Comparison of ENCODE assay signal across 16 mouse cellular contexts in genomic region chr9:74849979-74850780, GRCm38 (mm10). TPM values are rescaled to one million over a fixed set of nuclear protein-coding genes. Genes with fewer than 3 reads are reported as not detected.
DNase-seq lines count a peak whose midpoint lies in the region; ATAC-seq lines count a peak whose summit lies in the region.
"Had no signal": no experiment of that assay in that cellular context is flagged by ENCODE, and none has a peak within 500 bp of the region (broad histone marks: within the 10 kb centered on the region; RNA-seq: fewer than 3 reads in every experiment).

No protein-coding gene starts in this region.

- no peaks in the 10 kb centered on the region for H3K9me3 ChIP-seq in intestine, embryonic 14.5 days (ENCODE audit: control insufficient read depth, low read length)
- H3K9me3 ChIP-seq in intestine, embryonic 16.5 days (ENCODE audit: control insufficient read depth, low read length) = no peaks in the 10 kb centered on the region
- H3K9me3 ChIP-seq in embryonic facial prominence, embryonic 14.5 days (ENCODE audit: control insufficient read depth, low read length) = no peaks in the 10 kb centered on the region
- no peaks in the 10 kb centered on the region for H3K9me3 ChIP-seq in liver, embryonic 16.5 days (replicated peaks; ENCODE audit: control insufficient read depth, low read length)
- no peaks in the 10 kb centered on the region for H3K9me3 ChIP-seq in neural tube, embryonic 13.5 days
- H3K9me3 ChIP-seq: kidney, embryonic 15.5 days; limb, embryonic 13.5 days had no signal

- 12% methylated on average over 12 of the region's 12 CpGs for WGBS in intestine, embryonic 14.5 days
- 21% methylated on average over 12 of the region's 12 CpGs for WGBS in intestine, embryonic 16.5 days
- 3% methylated on average over 12 of the region's 12 CpGs for WGBS in embryonic facial prominence, embryonic 14.5 days
- 7% methylated on average over 12 of the region's 12 CpGs for WGBS in liver, embryonic 16.5 days (ENCODE audit: insufficient replicate concordance)
- WGBS in neural tube, embryonic 13.5 days = 4% methylated on average over 12 of the region's 12 CpGs

- DNase-seq in intestine, embryonic 14.5 days (ENCODE audit: low spot score) = peak; percentile 67
- no peak for DNase-seq in embryonic facial prominence, embryonic 14.5 days (ENCODE audit: low spot score)
- no peak for DNase-seq in spleen, postnatal 4 days (ENCODE audit: low spot score in 2 of 2)
- DNase-seq in ovary, adult 18-20 months (ENCODE audit: low spot score) = no peak
- DNase-seq in left cerebral cortex, postnatal 25 days (ENCODE audit: low spot score in 2 of 2) = no peak
- DNase-seq: gastrocnemius, postnatal 25 days; lung, postnatal 36 days had no signal

- intact Hi-C loops in left cerebral cortex, postnatal 25 days (cut with DNase I) = loop anchor here (2.0 to 5.0 kb wide), 2 partner anchors 15 to 318 kb away; no protein-coding TSS in a partner anchor

- ATAC-seq in intestine, embryonic 14.5 days (replicated peaks; ENCODE audit: low FRiP score, low TSS enrichment, low read depth) = no peak
- no peak for ATAC-seq in intestine, embryonic 16.5 days
- no peak for ATAC-seq in embryonic facial prominence, embryonic 14.5 days (ENCODE audit: low read depth)
- no peak for ATAC-seq in liver, embryonic 16.5 days (ENCODE audit: low read depth)
- no peak for ATAC-seq in neural tube, embryonic 13.5 days (ENCODE audit: low read depth)
- ATAC-seq: CD4-positive, CD25-positive, alpha-beta regulatory T cell, adult 4 months; Patski had no signal

- no peak overlapping the region for H3K4me3 ChIP-seq in intestine, embryonic 14.5 days (ENCODE audit: low read depth, low read length)
- no peak overlapping the region for H3K4me3 ChIP-seq in intestine, embryonic 16.5 days (ENCODE audit: low read length)
- H3K4me3 ChIP-seq in embryonic facial prominence, embryonic 14.5 days (ENCODE audit: low read depth, low read length) = 0 out of 2 replicates have a peak overlapping the region, but pooled peaks have one; percentile 40
- no peak overlapping the region; the same call in 1 of the 2 replicates for H3K4me3 ChIP-seq in liver, embryonic 16.5 days (ENCODE audit: low read depth, low read length)
- peak overlapping the region; percentile 39; the same call in 1 of the 2 replicates for H3K4me3 ChIP-seq in neural tube, embryonic 13.5 days

- H3K36me3 ChIP-seq in intestine, embryonic 14.5 days (ENCODE audit: control insufficient read depth, insufficient read depth, low read length) = no peaks in the 10 kb centered on the region
- no peaks in the 10 kb centered on the region for H3K36me3 ChIP-seq in intestine, embryonic 16.5 days (ENCODE audit: control insufficient read depth, insufficient read depth, low read length)
- no peaks in the 10 kb centered on the region for H3K36me3 ChIP-seq in embryonic facial prominence, embryonic 14.5 days (ENCODE audit: control insufficient read depth, insufficient read depth, low read length)
- no peaks in the 10 kb centered on the region for H3K36me3 ChIP-seq in liver, embryonic 16.5 days (ENCODE audit: control insufficient read depth, insufficient read depth)
- H3K36me3 ChIP-seq in neural tube, embryonic 13.5 days = no peaks in the 10 kb centered on the region
- H3K36me3 ChIP-seq: kidney, embryonic 15.5 days; limb, embryonic 13.5 days had no signal

- H3K9ac ChIP-seq in intestine, embryonic 14.5 days (ENCODE audit: low read length) = no peak overlapping the region
- no peak overlapping the region for H3K9ac ChIP-seq in intestine, embryonic 16.5 days (ENCODE audit: low read depth, low read length)
- no peak overlapping the region for H3K9ac ChIP-seq in embryonic facial prominence, embryonic 14.5 days (ENCODE audit: low read depth, low read length)
- no peak overlapping the region for H3K9ac ChIP-seq in liver, embryonic 16.5 days (ENCODE audit: low read depth, low read length)
- H3K9ac ChIP-seq in neural tube, embryonic 13.5 days = peak overlapping the region; percentile 62; the same call in 1 of the 2 replicates
- H3K9ac ChIP-seq: kidney, embryonic 15.5 days; limb, embryonic 13.5 days had no signal

- no peak overlapping the region for H3K4me2 ChIP-seq in intestine, embryonic 14.5 days (ENCODE audit: low read length)
- H3K4me2 ChIP-seq in intestine, embryonic 16.5 days (ENCODE audit: low read depth, low read length) = no peak overlapping the region
- no peak overlapping the region for H3K4me2 ChIP-seq in embryonic facial prominence, embryonic 14.5 days (ENCODE audit: low read depth, low read length)
- H3K4me2 ChIP-seq in liver, embryonic 16.5 days (ENCODE audit: low read depth, low read length) = peak overlapping the region; percentile 61
- H3K4me2 ChIP-seq in neural tube, embryonic 13.5 days = peak overlapping the region; percentile 60

- no peak overlapping the region for H3K27ac ChIP-seq in intestine, embryonic 14.5 days (ENCODE audit: low read depth)
- H3K27ac ChIP-seq in intestine, embryonic 16.5 days (ENCODE audit: low read length) = no peak overlapping the region
- H3K27ac ChIP-seq in embryonic facial prominence, embryonic 14.5 days (replicated peaks; ENCODE audit: low read depth, low read length) = no peak overlapping the region
- H3K27ac ChIP-seq in liver, embryonic 16.5 days (ENCODE audit: low read length) = no peak overlapping the region
- H3K27ac ChIP-seq in neural tube, embryonic 13.5 days (replicated peaks) = no peak overlapping the region
- H3K27ac ChIP-seq: kidney, embryonic 15.5 days; limb, embryonic 13.5 days had no signal

- peaks cover 98% of the 10 kb centered on the region for H3K27me3 ChIP-seq in intestine, embryonic 14.5 days (replicated peaks; ENCODE audit: control insufficient read depth, insufficient read depth, low read length)
- H3K27me3 ChIP-seq in intestine, embryonic 16.5 days (replicated peaks; ENCODE audit: control insufficient read depth, insufficient read depth, low read length) = peaks cover 73% of the 10 kb centered on the region
- H3K27me3 ChIP-seq in embryonic facial prominence, embryonic 14.5 days (replicated peaks; ENCODE audit: control insufficient read depth, insufficient read depth, low read length) = peaks cover 99% of the 10 kb centered on the region
- H3K27me3 ChIP-seq in liver, embryonic 16.5 days (ENCODE audit: control insufficient read depth, insufficient read depth, low read depth, low read length) = peaks cover 83% of the 10 kb centered on the region
- H3K27me3 ChIP-seq in neural tube, embryonic 13.5 days = peaks cover 95% of the 10 kb centered on the region

- no peaks in the 10 kb centered on the region for H3K4me1 ChIP-seq in intestine, embryonic 14.5 days (replicated peaks; ENCODE audit: control insufficient read depth, insufficient read depth, low read length)
- peaks cover 8% of the 10 kb centered on the region; the same call in 1 of the 2 replicates for H3K4me1 ChIP-seq in intestine, embryonic 16.5 days (ENCODE audit: control insufficient read depth, insufficient read depth, low read length)
- peaks cover 9% of the 10 kb centered on the region for H3K4me1 ChIP-seq in embryonic facial prominence, embryonic 14.5 days (ENCODE audit: control insufficient read depth, insufficient read depth, low read length)
- H3K4me1 ChIP-seq in liver, embryonic 16.5 days (ENCODE audit: control insufficient read depth, low read depth, low read length) = no peaks in the 10 kb centered on the region; the same call in 1 of the 2 replicates
- H3K4me1 ChIP-seq in neural tube, embryonic 13.5 days (replicated peaks) = peaks cover 22% of the 10 kb centered on the region

RNA-seq across cellular contexts. Expression of gene Onecut1, which starts 11.5 kb away (rescaled TPM):
- polyA plus RNA-seq in intestine, embryonic 14.5 days (2014; fragmentation: Nextera tagmentation; extraction: Ambion mirVana) = 0.47 and 2.0 TPM in 2 replicates
- 0.82 and 0.92 TPM in 2 replicates for polyA plus RNA-seq in intestine, embryonic 16.5 days (2015; fragmentation: Nextera tagmentation; extraction: Ambion mirVana)
- polyA plus RNA-seq in embryonic facial prominence, embryonic 14.5 days (2014; fragmentation: Nextera tagmentation; extraction: Ambion mirVana) = 0.24 and 0.31 TPM in 2 replicates
- polyA plus RNA-seq in liver, embryonic 16.5 days (2015; fragmentation: Nextera tagmentation; extraction: Ambion mirVana) = 2.4 and 2.6 TPM in 2 replicates
- 6.6 and 7.8 TPM in 2 replicates for polyA plus RNA-seq in neural tube, embryonic 13.5 days (2015; fragmentation: Nextera tagmentation; extraction: Ambion mirVana)
- under 1 TPM; 0.14 to 0.27 TPM for total RNA-seq in left cerebral cortex, postnatal 25 days (2021)
- total RNA-seq: adrenal gland, adult 18-20 months; gastrocnemius, postnatal 25 days had no signal
- polyA plus RNA-seq: CD4-positive, CD25-positive, alpha-beta regulatory T cell, adult 4 months; heart, embryonic 16.5 days; Patski had no signal

Comparison
In these comparisons a context has a peak if more than half of its experiments do, and no peak if none do; other contexts are left out.
1. H3K4me2 ChIP-seq: peak in liver, embryonic 16.5 days (single experiment) and neural tube, embryonic 13.5 days (single experiment); none in intestine, embryonic 14.5 days (single experiment), intestine, embryonic 16.5 days (single experiment) and embryonic facial prominence, embryonic 14.5 days (single experiment).
2. H3K4me3 ChIP-seq: peak in embryonic facial prominence, embryonic 14.5 days (single experiment) and neural tube, embryonic 13.5 days (single experiment); none in intestine, embryonic 14.5 days (single experiment), intestine, embryonic 16.5 days (single experiment) and liver, embryonic 16.5 days (single experiment).